ENCODE assay signal across 8 mouse cellular contexts in genomic region chr3:96556651-96557635, GRCm38 (mm10). TPM values are rescaled to one million over a fixed set of nuclear protein-coding genes. Genes with fewer than 3 reads are reported as not detected.
DNase-seq lines count a peak whose midpoint lies in the region; ATAC-seq and TF ChIP-seq lines count a peak whose summit lies in the region.

No protein-coding gene starts in this region.

- H3K27me3 ChIP-seq in embryonic facial prominence, embryonic 11.5 days (ENCODE audit: control insufficient read depth, insufficient read depth, low read length) = no peaks in the 10 kb centered on the region
- no peaks in the 10 kb centered on the region for H3K27me3 ChIP-seq in hindbrain, embryonic 11.5 days (ENCODE audit: control insufficient read depth, insufficient read depth, low read length)
- no peaks in the 10 kb centered on the region for H3K27me3 ChIP-seq in liver, embryonic 13.5 days

- DNase-seq in layer of hippocampus, adult 2 months (ENCODE audit: low spot score in 2 of 2) = no peak
- DNase-seq in layer of hippocampus, postnatal 25 days (ENCODE audit: extremely low spot score in 1 of 2, low spot score in 1 of 2) = no peak
- DNase-seq in embryonic facial prominence, embryonic 11.5 days (ENCODE audit: low spot score) = peak; percentile 27
- peak; percentile 53 for DNase-seq in hindbrain, embryonic 11.5 days (ENCODE audit: low spot score)
- DNase-seq in liver, embryonic 13.5 days = no peak
- DNase-seq in retina, postnatal 1 day = peak; percentile 45
- no peak for DNase-seq in left cerebral cortex, postnatal 36 days (ENCODE audit: low spot score in 2 of 2)
- no peak for DNase-seq in right cerebral cortex, postnatal 14 days

- peak overlapping the region; percentile 78 for H3K27ac ChIP-seq in layer of hippocampus, adult 2 months
- H3K27ac ChIP-seq in embryonic facial prominence, embryonic 11.5 days (replicated peaks; ENCODE audit: low read depth, low read length) = peak overlapping the region; percentile 52
- peak overlapping the region; percentile 2; the same call in 1 of the 2 replicates for H3K27ac ChIP-seq in hindbrain, embryonic 11.5 days (ENCODE audit: low read depth, low read length)
- peak overlapping the region; percentile 91 for H3K27ac ChIP-seq in liver, embryonic 13.5 days

- no peak for ATAC-seq in embryonic facial prominence, embryonic 11.5 days (replicated peaks; ENCODE audit: insufficient number of reproducible peaks, low FRiP score, low TSS enrichment, low read depth)
- no peak for ATAC-seq in hindbrain, embryonic 11.5 days (ENCODE audit: low FRiP score)
- ATAC-seq in liver, embryonic 13.5 days (ENCODE audit: low read depth) = no peak

- peak overlapping the region; percentile 66 for H3K4me3 ChIP-seq in layer of hippocampus, adult 2 months
- H3K4me3 ChIP-seq in embryonic facial prominence, embryonic 11.5 days (ENCODE audit: low read depth, low read length) = peak overlapping the region; percentile 72
- peak overlapping the region; percentile 75 for H3K4me3 ChIP-seq in hindbrain, embryonic 11.5 days (ENCODE audit: low read depth, low read length)
- peak overlapping the region; percentile 74 for H3K4me3 ChIP-seq in liver, embryonic 13.5 days (replicated peaks)

- 7% methylated on average over 22 of the region's 22 CpGs for WGBS in embryonic facial prominence, embryonic 11.5 days
- WGBS in hindbrain, embryonic 11.5 days = 12% methylated on average over 22 of the region's 22 CpGs
- WGBS in liver, embryonic 13.5 days (ENCODE audit: insufficient replicate concordance) = under 1% methylated on average over 22 of the region's 22 CpGs

- H3K4me1 ChIP-seq in embryonic facial prominence, embryonic 11.5 days (ENCODE audit: control insufficient read depth, insufficient read depth, low read length) = peaks cover 3% of the 10 kb centered on the region
- H3K4me1 ChIP-seq in hindbrain, embryonic 11.5 days (replicated peaks; ENCODE audit: control insufficient read depth, insufficient read depth, low read length) = no peaks in the 10 kb centered on the region; the same call in 1 of the 2 replicates
- H3K4me1 ChIP-seq in liver, embryonic 13.5 days (replicated peaks) = peaks cover 60% of the 10 kb centered on the region

- H3K36me3 ChIP-seq in embryonic facial prominence, embryonic 11.5 days (replicated peaks; ENCODE audit: control insufficient read depth, insufficient read depth, low read depth, low read length) = no peaks in the 10 kb centered on the region; the same call in 1 of the 2 replicates
- H3K36me3 ChIP-seq in hindbrain, embryonic 11.5 days (ENCODE audit: control insufficient read depth, insufficient read depth, low read length) = no peaks in the 10 kb centered on the region
- peaks cover 24% of the 10 kb centered on the region for H3K36me3 ChIP-seq in liver, embryonic 13.5 days

- intact Hi-C loops in left cerebral cortex, postnatal 36 days (cut with DNase I) = no loop called here

- no peaks in the 10 kb centered on the region for H3K9me3 ChIP-seq in embryonic facial prominence, embryonic 11.5 days (replicated peaks; ENCODE audit: control insufficient read depth, low read length)
- no peaks in the 10 kb centered on the region for H3K9me3 ChIP-seq in hindbrain, embryonic 11.5 days (ENCODE audit: control insufficient read depth, low read length)
- no peaks in the 10 kb centered on the region for H3K9me3 ChIP-seq in liver, embryonic 13.5 days (replicated peaks)

- H3K4me2 ChIP-seq in embryonic facial prominence, embryonic 11.5 days (ENCODE audit: low read depth, low read length) = peak overlapping the region; percentile 71
- peak overlapping the region; percentile 65 for H3K4me2 ChIP-seq in hindbrain, embryonic 11.5 days (replicated peaks; ENCODE audit: low read depth, low read length)
- H3K4me2 ChIP-seq in liver, embryonic 13.5 days = peak overlapping the region; percentile 86

- TF ChIP-seq CTCF in layer of hippocampus, adult 2 months (conservative IDR thresholded peaks at IDR 0.05) = no peak

- peak overlapping the region; percentile 61 for H3K9ac ChIP-seq in embryonic facial prominence, embryonic 11.5 days (replicated peaks; ENCODE audit: low read length)
- peak overlapping the region; percentile 57 for H3K9ac ChIP-seq in hindbrain, embryonic 11.5 days (ENCODE audit: low read depth, low read length)
- peak overlapping the region; percentile 79 for H3K9ac ChIP-seq in liver, embryonic 13.5 days

RNA-seq across cellular contexts. Expression of gene Txnip, which starts 0.8 kb away (rescaled TPM):
- 10 to 100 TPM; 22.6 to 36.4 TPM for total RNA-seq in layer of hippocampus, adult 2 months (2021)
- total RNA-seq in layer of hippocampus, postnatal 25 days (2021) = 10 to 100 TPM; 20.7 to 25.0 TPM
- 62.3 and 63.6 TPM in 2 replicates for polyA plus RNA-seq in embryonic facial prominence, embryonic 11.5 days (2014; fragmentation: Nextera tagmentation; extraction: Ambion mirVana)
- polyA plus RNA-seq in hindbrain, embryonic 11.5 days (2014; fragmentation: Nextera tagmentation; extraction: Ambion mirVana) = 48.9 and 53.4 TPM in 2 replicates
- polyA plus RNA-seq in liver, embryonic 13.5 days (2015; fragmentation: Nextera tagmentation; extraction: Ambion mirVana) = 29.7 and 29.9 TPM in 2 replicates
- 10 to 100 TPM; 19.5 to 21.8 TPM for total RNA-seq in left cerebral cortex, postnatal 36 days (2021)

RNA-seq across cellular contexts. Expression of gene Gm16253, which starts 19.8 kb away (rescaled TPM):
- not detected for total RNA-seq in layer of hippocampus, adult 2 months (2021)
- total RNA-seq in layer of hippocampus, postnatal 25 days (2021) = not detected
- polyA plus RNA-seq in embryonic facial prominence, embryonic 11.5 days (2014; fragmentation: Nextera tagmentation; extraction: Ambion mirVana) = not detected in 2 replicates
- 0.46 and 0.70 TPM in 2 replicates for polyA plus RNA-seq in hindbrain, embryonic 11.5 days (2014; fragmentation: Nextera tagmentation; extraction: Ambion mirVana)
- 0.29 TPM in 1 of 2 replicates, not detected in the other for polyA plus RNA-seq in liver, embryonic 13.5 days (2015; fragmentation: Nextera tagmentation; extraction: Ambion mirVana)
- total RNA-seq in left cerebral cortex, postnatal 36 days (2021) = not detected

RNA-seq across cellular contexts. Expression of gene Hfe2, which starts 32.0 kb away (rescaled TPM):
- under 1 TPM in 1 of 2 experiments, not detected in 1; 0.23 TPM for total RNA-seq in layer of hippocampus, adult 2 months (2021)
- under 1 TPM in 1 of 2 experiments, not detected in 1; 0.12 TPM for total RNA-seq in layer of hippocampus, postnatal 25 days (2021)
- 1.2 and 1.5 TPM in 2 replicates for polyA plus RNA-seq in embryonic facial prominence, embryonic 11.5 days (2014; fragmentation: Nextera tagmentation; extraction: Ambion mirVana)
- polyA plus RNA-seq in hindbrain, embryonic 11.5 days (2014; fragmentation: Nextera tagmentation; extraction: Ambion mirVana) = 1.5 and 1.6 TPM in 2 replicates
- 1.3 and 1.7 TPM in 2 replicates for polyA plus RNA-seq in liver, embryonic 13.5 days (2015; fragmentation: Nextera tagmentation; extraction: Ambion mirVana)
- total RNA-seq in left cerebral cortex, postnatal 36 days (2021) = 1 to 10 TPM in 1 of 2 experiments, under 1 TPM in 1; 0.77 to 2.1 TPM

RNA-seq across cellular contexts. Expression of gene Polr3gl, which starts 37.0 kb away (rescaled TPM):
- 10 to 100 TPM; 32.1 to 34.4 TPM for total RNA-seq in layer of hippocampus, adult 2 months (2021)
- total RNA-seq in layer of hippocampus, postnatal 25 days (2021) = 10 to 100 TPM; 23.8 to 29.7 TPM
- polyA plus RNA-seq in embryonic facial prominence, embryonic 11.5 days (2014; fragmentation: Nextera tagmentation; extraction: Ambion mirVana) = 13.2 and 14.2 TPM in 2 replicates
- 15.4 and 16.6 TPM in 2 replicates for polyA plus RNA-seq in hindbrain, embryonic 11.5 days (2014; fragmentation: Nextera tagmentation; extraction: Ambion mirVana)
- polyA plus RNA-seq in liver, embryonic 13.5 days (2015; fragmentation: Nextera tagmentation; extraction: Ambion mirVana) = 13.0 and 13.5 TPM in 2 replicates
- total RNA-seq in left cerebral cortex, postnatal 36 days (2021) = 10 to 100 TPM; 22.5 to 29.9 TPM

RNA-seq across cellular contexts. Expression of gene Ankrd34a, which starts 39.5 kb away (rescaled TPM):
- 10 to 100 TPM; 55.2 to 56.7 TPM for total RNA-seq in layer of hippocampus, adult 2 months (2021)
- total RNA-seq in layer of hippocampus, postnatal 25 days (2021) = 10 to 100 TPM; 50.9 to 62.3 TPM
- polyA plus RNA-seq in embryonic facial prominence, embryonic 11.5 days (2014; fragmentation: Nextera tagmentation; extraction: Ambion mirVana) = 0.90 and 1.1 TPM in 2 replicates
- 2.0 and 2.4 TPM in 2 replicates for polyA plus RNA-seq in hindbrain, embryonic 11.5 days (2014; fragmentation: Nextera tagmentation; extraction: Ambion mirVana)
- 0.12 and 0.14 TPM in 2 replicates for polyA plus RNA-seq in liver, embryonic 13.5 days (2015; fragmentation: Nextera tagmentation; extraction: Ambion mirVana)
- total RNA-seq in left cerebral cortex, postnatal 36 days (2021) = 10 to 100 TPM; 68.9 to 75.7 TPM

Comparison
In these comparisons a context has a peak if more than half of its experiments do, and no peak if none do; other contexts are left out.
1. DNase-seq: peak in embryonic facial prominence, embryonic 11.5 days (single experiment), hindbrain, embryonic 11.5 days (single experiment) and retina, postnatal 1 day (single experiment); none in layer of hippocampus, adult 2 months (0 of 2), layer of hippocampus, postnatal 25 days (0 of 2), liver, embryonic 13.5 days (single experiment), left cerebral cortex, postnatal 36 days (0 of 2) and right cerebral cortex, postnatal 14 days (single experiment).
2. H3K27ac ChIP-seq: peak in every context shown above with its lines; median percentile 91 in liver, embryonic 13.5 days; 78 in layer of hippocampus, adult 2 months; 52 in embryonic facial prominence, embryonic 11.5 days; 2 in hindbrain, embryonic 11.5 days.
3. Peak in every context shown above with its lines, with median percentiles within 50 percentile points of each other: H3K4me3 ChIP-seq, H3K4me2 ChIP-seq and H3K9ac ChIP-seq.